Mouse (Mus musculus): Measurements from ENCODE around the gene Dync1h1. TPM values are rescaled to one million over a fixed set of nuclear protein-coding genes. Genes with fewer than 3 reads are reported as not detected.

Dync1h1 gene
- polyA plus RNA-seq, 1 experiment from 2014 or later, result 63.6 TPM

GRCm38 (mm10) chr12:110636293-110636692 lies 35.0 kb downstream of the Dync1h1 start:
- no peak for ATAC-seq (ENCODE audit: low FRiP score, low TSS enrichment)
- H3K9me3 ChIP-seq (ENCODE audit: control insufficient read depth, low read length), result no peaks in the 10 kb centered on the region
- no peak overlapping the region for H3K4me2 ChIP-seq (replicated peaks; ENCODE audit: low read depth, low read length)
- no peak overlapping the region for H3K4me3 ChIP-seq (ENCODE audit: low read length)
- no peaks in the 10 kb centered on the region for H3K4me1 ChIP-seq (ENCODE audit: control insufficient read depth, insufficient read depth, low read length)
- no peaks in the 10 kb centered on the region for H3K27me3 ChIP-seq (ENCODE audit: control insufficient read depth, insufficient read depth, low read length)
- WGBS, result 96% methylated on average over 12 of the region's 12 CpGs
- no peak overlapping the region for H3K27ac ChIP-seq (ENCODE audit: low read depth, low read length)
- peaks cover 100% of the 10 kb centered on the region for H3K36me3 ChIP-seq (ENCODE audit: control insufficient read depth, insufficient read depth, low read length)
- H3K9ac ChIP-seq (ENCODE audit: low read depth, low read length), result no peak overlapping the region

GRCm38 (mm10) chr12:110637507-110638114 lies 36.4 kb downstream of the Dync1h1 start:
- WGBS, result 95% methylated on average over 13 of the region's 13 CpGs
- Histone ChIP-seq H3K4me3 (ENCODE audit: low read length) (no peak overlapping the region), H3K4me1 (ENCODE audit: control insufficient read depth, insufficient read depth, low read length) (no peaks in the 10 kb centered on the region), H3K27ac (ENCODE audit: low read depth, low read length) (no peak overlapping the region), H3K27me3 (ENCODE audit: control insufficient read depth, insufficient read depth, low read length) (no peaks in the 10 kb centered on the region), H3K9ac (ENCODE audit: low read depth, low read length) (no peak overlapping the region), H3K36me3 (ENCODE audit: control insufficient read depth, insufficient read depth, low read length) (peaks cover 100% of the 10 kb centered on the region), H3K4me2 (replicated peaks; ENCODE audit: low read depth, low read length) (no peak overlapping the region), H3K9me3 (ENCODE audit: control insufficient read depth, low read length) (no peaks in the 10 kb centered on the region)
- no peak for ATAC-seq (ENCODE audit: low FRiP score, low TSS enrichment)

GRCm38 (mm10) chr12:110650241-110650641 lies 49.0 kb downstream of the Dync1h1 start:
- Histone ChIP-seq H3K4me3 (ENCODE audit: low read length) (no peak overlapping the region), H3K9me3 (ENCODE audit: control insufficient read depth, low read length) (no peaks in the 10 kb centered on the region), H3K4me1 (ENCODE audit: control insufficient read depth, insufficient read depth, low read length) (no peaks in the 10 kb centered on the region), H3K36me3 (ENCODE audit: control insufficient read depth, insufficient read depth, low read length) (peaks cover 95% of the 10 kb centered on the region), H3K4me2 (replicated peaks; ENCODE audit: low read depth, low read length) (no peak overlapping the region), H3K9ac (ENCODE audit: low read depth, low read length) (no peak overlapping the region), H3K27ac (ENCODE audit: low read depth, low read length) (no peak overlapping the region), H3K27me3 (ENCODE audit: control insufficient read depth, insufficient read depth, low read length) (no peaks in the 10 kb centered on the region)
- 54% methylated on average over 8 of the region's 8 CpGs for WGBS
- no peak for ATAC-seq (ENCODE audit: low FRiP score, low TSS enrichment)

- H3K9ac ChIP-seq (ENCODE audit: low read depth, low read length), result no peak overlapping the region
- no peaks in the 10 kb centered on the region for H3K4me1 ChIP-seq (ENCODE audit: control insufficient read depth, insufficient read depth, low read length)
- H3K27ac ChIP-seq (ENCODE audit: low read depth, low read length), result no peak overlapping the region
- peaks cover 95% of the 10 kb centered on the region for H3K36me3 ChIP-seq (ENCODE audit: control insufficient read depth, insufficient read depth, low read length)
- no peaks in the 10 kb centered on the region for H3K9me3 ChIP-seq (ENCODE audit: control insufficient read depth, low read length)
- H3K4me3 ChIP-seq (ENCODE audit: low read length), result no peak overlapping the region
- WGBS, result 98% methylated on average over 17 of the region's 17 CpGs
- H3K4me2 ChIP-seq (replicated peaks; ENCODE audit: low read depth, low read length), result no peak overlapping the region
- no peaks in the 10 kb centered on the region for H3K27me3 ChIP-seq (ENCODE audit: control insufficient read depth, insufficient read depth, low read length)
- ATAC-seq (ENCODE audit: low FRiP score, low TSS enrichment), result no peak
Observed at GRCm38 (mm10) chr12:110651464-110651863, 50.2 kb downstream of the Dync1h1 start.

GRCm38 (mm10) chr12:110661746-110662145 lies 60.5 kb downstream of the Dync1h1 start:
- H3K9ac ChIP-seq (ENCODE audit: low read depth, low read length), result no peak overlapping the region
- H3K27ac ChIP-seq (ENCODE audit: low read depth, low read length), result no peak overlapping the region
- H3K4me3 ChIP-seq (ENCODE audit: low read length), result no peak overlapping the region
- H3K36me3 ChIP-seq (ENCODE audit: control insufficient read depth, insufficient read depth, low read length), result peaks cover 99% of the 10 kb centered on the region
- no peak overlapping the region for H3K4me2 ChIP-seq (replicated peaks; ENCODE audit: low read depth, low read length)
- H3K4me1 ChIP-seq (ENCODE audit: control insufficient read depth, insufficient read depth, low read length), result no peaks in the 10 kb centered on the region
- ATAC-seq (ENCODE audit: low FRiP score, low TSS enrichment), result no peak
- 94% methylated on average over 14 of the region's 14 CpGs for WGBS
- H3K27me3 ChIP-seq (ENCODE audit: control insufficient read depth, insufficient read depth, low read length), result no peaks in the 10 kb centered on the region
- no peaks in the 10 kb centered on the region for H3K9me3 ChIP-seq (ENCODE audit: control insufficient read depth, low read length)

- no peak overlapping the region for H3K4me2 ChIP-seq (replicated peaks; ENCODE audit: low read depth, low read length)
- 87% methylated on average over 13 of the region's 13 CpGs for WGBS
- no peaks in the 10 kb centered on the region for H3K27me3 ChIP-seq (ENCODE audit: control insufficient read depth, insufficient read depth, low read length)
- ATAC-seq (ENCODE audit: low FRiP score, low TSS enrichment), result no peak
- no peak overlapping the region for H3K4me3 ChIP-seq (ENCODE audit: low read length)
- no peak overlapping the region for H3K27ac ChIP-seq (ENCODE audit: low read depth, low read length)
- no peaks in the 10 kb centered on the region for H3K9me3 ChIP-seq (ENCODE audit: control insufficient read depth, low read length)
- H3K36me3 ChIP-seq (ENCODE audit: control insufficient read depth, insufficient read depth, low read length), result peaks cover 70% of the 10 kb centered on the region
- H3K9ac ChIP-seq (ENCODE audit: low read depth, low read length), result no peak overlapping the region
- no peaks in the 10 kb centered on the region for H3K4me1 ChIP-seq (ENCODE audit: control insufficient read depth, insufficient read depth, low read length)
Observed at GRCm38 (mm10) chr12:110667466-110668077, 66.3 kb downstream of the Dync1h1 start.

- Histone ChIP-seq H3K27ac (ENCODE audit: low read depth, low read length) (no peak overlapping the region), H3K4me2 (replicated peaks; ENCODE audit: low read depth, low read length) (no peak overlapping the region), H3K4me1 (ENCODE audit: control insufficient read depth, insufficient read depth, low read length) (no peaks in the 10 kb centered on the region), H3K4me3 (ENCODE audit: low read length) (no peak overlapping the region), H3K9ac (ENCODE audit: low read depth, low read length) (no peak overlapping the region), H3K27me3 (ENCODE audit: control insufficient read depth, insufficient read depth, low read length) (no peaks in the 10 kb centered on the region), H3K9me3 (ENCODE audit: control insufficient read depth, low read length) (no peaks in the 10 kb centered on the region), H3K36me3 (ENCODE audit: control insufficient read depth, insufficient read depth, low read length) (peaks cover 4% of the 10 kb centered on the region; the same call in 1 of the 2 replicates)
- 55% methylated on average over 5 of the region's 5 CpGs for WGBS
- ATAC-seq (ENCODE audit: low FRiP score, low TSS enrichment), result no peak
Observed at GRCm38 (mm10) chr12:110674243-110674642, 73.0 kb downstream of the Dync1h1 start.

- WGBS, result 48% methylated on average over 7 of the region's 7 CpGs
- Histone ChIP-seq H3K9ac (ENCODE audit: low read depth, low read length) (no peak overlapping the region), H3K4me1 (ENCODE audit: control insufficient read depth, insufficient read depth, low read length) (no peaks in the 10 kb centered on the region), H3K4me3 (ENCODE audit: low read length) (no peak overlapping the region), H3K27ac (ENCODE audit: low read depth, low read length) (no peak overlapping the region), H3K4me2 (replicated peaks; ENCODE audit: low read depth, low read length) (no peak overlapping the region), H3K36me3 (ENCODE audit: control insufficient read depth, insufficient read depth, low read length) (no peaks in the 10 kb centered on the region; the same call in 1 of the 2 replicates), H3K27me3 (ENCODE audit: control insufficient read depth, insufficient read depth, low read length) (no peaks in the 10 kb centered on the region), H3K9me3 (ENCODE audit: control insufficient read depth, low read length) (no peaks in the 10 kb centered on the region)
- ATAC-seq (ENCODE audit: low FRiP score, low TSS enrichment), result no peak
Observed at GRCm38 (mm10) chr12:110681191-110681590, 79.9 kb downstream of the Dync1h1 start.

- no peaks in the 10 kb centered on the region for H3K9me3 ChIP-seq (ENCODE audit: control insufficient read depth, low read length)
- no peak for ATAC-seq (ENCODE audit: low FRiP score, low TSS enrichment)
- H3K27me3 ChIP-seq (ENCODE audit: control insufficient read depth, insufficient read depth, low read length), result no peaks in the 10 kb centered on the region
- no peak overlapping the region for H3K4me3 ChIP-seq (ENCODE audit: low read length)
- WGBS, result 80% methylated on average over 3 of the region's 3 CpGs
- H3K27ac ChIP-seq (ENCODE audit: low read depth, low read length), result no peak overlapping the region
- no peaks in the 10 kb centered on the region; the same call in 1 of the 2 replicates for H3K36me3 ChIP-seq (ENCODE audit: control insufficient read depth, insufficient read depth, low read length)
- no peak overlapping the region for H3K4me2 ChIP-seq (replicated peaks; ENCODE audit: low read depth, low read length)
- H3K4me1 ChIP-seq (ENCODE audit: control insufficient read depth, insufficient read depth, low read length), result no peaks in the 10 kb centered on the region
- H3K9ac ChIP-seq (ENCODE audit: low read depth, low read length), result no peak overlapping the region
Observed at GRCm38 (mm10) chr12:110681878-110682277, 80.6 kb downstream of the Dync1h1 start.

All from kidney, embryonic 14.5 days (tissue).